Mouse (Mus musculus): ENCODE measurements around the gene Gpr27.
A peak's percentile ranks its signal among the peaks of the same experiment; 100 is the strongest.

Gene Gpr27

GRCm38 (mm10) chr6:99692206-99692915 is at the start of gene Gpr27:
Gene Gpr27, plus strand, starts transcription at chr6:99692679.
- DNase-seq = no peak

DNA sequence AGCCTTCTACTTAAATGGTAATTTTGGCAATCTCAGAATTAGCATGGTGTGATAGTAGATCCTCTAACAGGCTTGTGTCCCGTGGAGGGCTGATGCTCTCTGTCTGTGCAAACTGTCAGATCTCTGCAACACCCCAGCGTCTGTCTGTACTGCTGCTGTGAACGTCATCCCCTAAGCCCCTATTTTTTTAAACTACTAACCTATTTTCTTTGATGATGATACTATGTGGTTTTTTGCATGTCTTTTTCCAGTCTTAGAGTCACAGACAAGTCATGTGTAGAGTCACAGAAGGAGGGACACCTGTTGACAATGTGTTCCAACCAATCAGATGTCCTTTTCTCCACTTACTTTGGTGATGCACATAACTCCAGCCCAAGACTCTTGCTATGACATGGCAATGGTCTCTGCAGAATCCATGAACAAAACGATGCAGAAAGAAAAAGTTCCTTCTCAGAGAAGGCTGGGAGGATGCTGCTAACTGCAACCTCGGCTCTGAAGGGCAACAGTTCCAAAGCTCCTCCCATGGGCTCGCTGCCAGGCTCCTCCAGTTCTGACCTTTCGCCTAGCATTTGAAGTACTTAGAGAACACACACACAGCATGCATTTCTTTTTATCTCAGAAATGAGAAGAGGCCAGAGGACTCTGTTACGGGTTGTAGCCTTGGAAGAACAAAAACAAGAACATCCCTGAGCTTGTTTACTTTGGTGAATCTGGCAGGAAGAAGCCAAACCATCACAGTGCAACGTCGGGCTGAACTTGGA is 48.9 kb upstream of the Gpr27 start:
- DNase-seq = no peak

DNA sequence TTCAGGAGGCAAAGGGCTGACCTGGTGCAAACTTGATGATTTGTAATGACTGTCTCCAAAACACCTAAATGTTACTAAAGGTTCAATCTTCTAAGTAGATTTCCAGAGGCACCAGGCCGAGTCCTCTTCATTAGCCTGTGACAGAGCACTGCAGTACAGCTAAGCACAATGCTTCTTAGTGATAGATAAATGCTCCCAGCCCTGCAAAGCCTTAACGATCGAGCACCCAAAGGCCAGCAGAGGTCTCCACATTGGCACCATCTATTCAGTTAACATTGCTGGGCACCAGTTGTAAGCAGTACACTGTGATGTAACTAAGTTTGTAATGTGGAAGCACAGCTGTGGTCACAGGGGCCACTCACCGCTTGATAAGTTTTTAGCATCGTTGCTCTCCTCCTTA is 48.1 kb upstream of the Gpr27 start:
- no peak for DNase-seq

GRCm38 (mm10) chr6:99644876-99645275 is 47.6 kb upstream of the Gpr27 start:
- no peak for DNase-seq

DNA sequence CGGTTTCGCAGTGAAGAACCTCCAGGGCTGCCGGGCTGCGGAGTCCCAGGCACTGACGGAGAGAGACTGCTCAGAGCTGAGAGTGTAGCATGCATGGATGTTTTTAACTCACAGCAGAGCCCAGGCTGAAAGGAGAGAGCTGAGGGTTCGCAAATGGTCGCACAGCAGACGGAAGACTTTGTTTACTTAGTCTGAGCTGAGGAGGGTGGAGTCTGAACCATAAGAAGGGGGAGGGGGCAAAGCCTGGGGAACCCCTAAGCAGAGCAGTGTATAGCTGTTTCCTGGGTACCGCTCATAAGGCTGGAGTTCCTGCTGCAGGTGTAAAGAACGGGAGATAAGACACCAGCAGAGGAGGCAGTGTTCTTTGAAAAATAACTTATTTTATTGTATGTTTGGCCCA is 46.1 kb upstream of the Gpr27 start:
- DNase-seq = no peak

GRCm38 (mm10) chr6:99649307-99649706 is 43.2 kb upstream of the Gpr27 start:
- DNase-seq = no peak

- DNase-seq = no peak
Measured at GRCm38 (mm10) chr6:99652341-99652740, 40.1 kb upstream of the Gpr27 start.

GRCm38 (mm10) chr6:99654343-99654742 is 38.1 kb upstream of the Gpr27 start:
- DNase-seq = no peak

DNA sequence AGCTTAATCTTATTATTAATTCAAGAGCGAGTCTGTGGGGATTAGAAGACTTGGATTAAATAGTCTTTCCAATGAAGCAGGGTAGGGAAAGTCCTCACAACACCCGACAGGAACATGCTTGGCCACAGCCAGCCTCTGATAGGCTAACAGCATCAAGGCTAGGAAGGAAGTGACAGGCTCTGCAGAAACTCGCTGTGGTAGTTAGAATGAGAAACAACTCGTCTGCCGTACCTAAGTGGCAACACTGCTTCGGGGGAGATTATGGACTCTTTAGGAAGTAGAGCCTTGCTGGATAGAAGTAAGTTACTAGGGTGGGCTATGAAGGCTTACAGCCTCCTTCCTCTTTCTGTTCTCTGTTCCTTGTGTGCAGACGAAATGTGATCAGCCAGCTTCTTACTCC is 37.0 kb upstream of the Gpr27 start:
- peak in 1 of 2 experiments; percentile 17 for DNase-seq

DNA sequence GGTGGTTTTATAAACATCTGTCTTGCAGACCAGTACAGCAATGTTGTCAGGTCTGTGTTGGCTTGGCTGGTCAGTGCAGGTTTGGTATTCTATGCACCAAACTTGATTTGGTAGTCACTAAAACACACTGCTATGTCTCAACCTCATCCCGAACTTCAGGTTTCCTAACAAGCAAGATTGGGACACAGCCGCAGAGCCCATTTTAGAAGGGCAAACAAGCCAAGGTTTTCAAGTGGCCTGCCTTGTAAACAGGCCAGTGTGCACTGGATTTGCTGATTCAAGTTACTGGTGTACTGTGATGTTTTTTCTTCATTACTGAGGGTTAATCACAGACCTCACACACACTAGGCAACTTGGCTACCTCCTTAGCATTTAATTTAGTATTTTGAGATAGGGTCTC is 36.4 kb upstream of the Gpr27 start:
- DNase-seq = no peak

DNA sequence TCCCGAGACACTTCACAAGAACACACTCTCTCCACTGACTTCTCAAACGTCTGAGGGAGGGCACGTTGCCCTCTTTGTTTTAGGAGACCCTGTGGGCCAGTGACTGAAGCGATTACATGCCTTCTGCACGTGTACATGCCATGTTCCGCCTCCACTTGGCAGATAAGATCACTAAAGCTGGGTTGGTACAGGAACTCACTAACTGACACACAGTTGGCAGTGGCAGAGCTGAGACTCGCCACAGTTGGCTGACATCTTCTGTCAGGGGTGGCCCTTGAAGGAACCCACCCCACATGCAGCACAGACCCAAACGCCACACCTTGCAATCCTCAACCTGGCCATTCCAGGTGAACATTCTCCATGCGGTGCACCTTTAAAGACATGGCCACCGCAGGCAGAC is 33.9 kb upstream of the Gpr27 start:
- no peak for DNase-seq

DNA sequence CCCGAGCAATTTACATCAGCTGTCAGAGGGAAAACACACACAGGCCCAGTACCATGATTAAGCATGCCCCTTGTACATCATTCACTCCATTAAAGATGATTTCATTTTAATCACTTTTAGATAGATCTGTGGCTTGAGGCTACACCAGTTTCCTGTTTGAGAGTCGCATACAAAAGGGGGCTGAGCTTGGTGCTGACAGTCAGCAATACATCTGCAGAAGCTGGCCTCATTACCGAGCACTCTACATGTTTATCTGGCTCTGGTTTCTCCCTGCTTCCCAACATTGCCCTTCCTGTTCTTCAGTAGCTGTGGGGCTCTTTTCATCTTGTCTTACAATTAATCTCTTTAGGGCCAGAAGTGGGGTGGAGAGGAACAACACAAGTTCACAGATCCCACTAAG is 32.0 kb upstream of the Gpr27 start:
- no peak for DNase-seq

- no peak for DNase-seq
Measured at GRCm38 (mm10) chr6:99663232-99663631, 29.2 kb upstream of the Gpr27 start.

- DNase-seq = peak; percentile 35 to 37
Measured at GRCm38 (mm10) chr6:99665457-99666317, 26.8 kb upstream of the Gpr27 start.

DNA sequence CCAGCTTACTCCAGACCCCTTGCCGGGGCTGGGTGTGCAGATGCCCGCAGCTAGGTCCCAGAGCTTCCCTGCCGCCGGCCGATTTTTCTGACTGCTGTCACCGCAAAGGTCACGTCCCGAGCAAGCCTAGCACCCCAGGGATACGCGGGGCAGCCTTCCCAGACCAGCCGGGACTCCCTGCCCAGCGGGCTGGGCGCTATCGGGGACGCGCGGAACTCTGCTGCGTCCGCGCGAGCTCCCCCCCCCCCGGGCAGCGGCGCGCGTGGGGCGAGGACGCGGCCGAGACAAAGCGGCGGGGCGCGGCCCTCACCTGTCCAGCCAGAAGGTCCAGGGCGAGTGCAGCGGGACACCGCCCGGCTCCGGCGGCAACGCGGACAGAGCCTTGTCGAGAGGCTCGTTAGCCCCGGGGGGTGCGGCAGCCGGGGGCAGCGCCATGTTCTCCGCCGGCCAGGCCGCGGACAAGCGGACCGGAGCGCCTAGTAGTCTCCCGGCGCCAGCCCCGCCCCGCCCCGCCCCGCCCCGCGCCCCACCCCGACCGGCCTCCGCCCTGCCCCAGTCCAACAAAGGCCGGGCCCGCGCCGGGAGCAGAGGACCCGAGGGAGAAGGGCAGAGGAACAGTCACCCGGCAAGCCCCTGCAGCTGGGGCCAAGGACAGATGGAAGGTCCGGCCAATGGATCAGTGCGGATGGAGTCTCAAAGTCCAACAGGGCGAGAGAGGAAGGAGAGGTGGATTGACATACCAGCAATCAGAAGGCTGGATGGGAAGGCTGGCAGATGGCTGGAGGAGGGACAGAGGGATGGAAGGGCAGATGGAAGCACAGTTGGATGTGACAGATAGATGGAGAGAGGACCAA is 25.9 kb upstream of the Gpr27 start, which contains the start of the genes Eif4e3 and Gm20696:
TSS of gene Eif4e3 (minus strand) at position 454 of the 854 bp plus-strand sequence.
TSS of gene Gm20696 (minus strand) at position 480 of the 854 bp plus-strand sequence.
- peak; percentile 37 to 45 for DNase-seq

- DNase-seq = no peak
Measured at GRCm38 (mm10) chr6:99667290-99667689, 25.2 kb upstream of the Gpr27 start.

DNA sequence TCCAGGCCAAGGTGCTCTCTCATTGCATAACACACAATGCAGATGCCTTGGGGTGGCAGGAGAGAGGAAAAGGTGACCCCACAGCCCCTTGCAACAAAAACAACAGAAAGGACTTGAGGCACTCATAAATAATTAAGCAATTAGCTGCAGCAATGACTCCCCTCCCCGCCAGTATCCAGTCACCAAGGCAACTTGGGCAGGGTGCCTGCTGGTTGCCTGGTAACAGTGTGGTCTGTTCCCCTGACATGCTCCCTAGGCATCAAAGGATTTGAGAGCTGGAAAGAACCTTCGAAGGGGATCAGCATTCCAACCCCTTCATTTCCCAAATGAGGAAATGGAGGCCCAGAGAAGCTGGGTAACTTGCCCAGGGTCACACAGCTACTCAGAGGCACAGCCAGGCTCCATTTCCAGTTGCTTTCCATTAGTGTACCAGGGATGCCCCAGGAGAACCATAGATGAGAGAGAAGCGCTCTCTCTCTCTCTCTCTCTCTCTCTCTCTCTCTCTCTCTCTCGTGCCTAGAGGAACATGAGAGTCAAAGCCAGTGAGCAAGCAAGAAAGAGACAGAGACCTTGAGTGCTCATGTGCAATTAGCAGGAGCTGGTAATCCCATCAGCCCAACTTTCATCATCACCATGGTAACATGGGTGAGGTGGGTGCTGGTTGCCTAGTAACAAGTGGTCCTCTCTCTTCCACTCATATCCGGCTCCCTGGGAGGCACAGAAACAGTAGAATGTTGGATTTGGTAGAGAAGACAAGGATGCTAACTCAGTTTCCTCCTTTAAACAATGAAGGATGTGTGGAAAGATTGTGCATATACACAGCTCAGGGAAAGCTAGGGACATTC is 22.8 kb upstream of the Gpr27 start:
- no peak for DNase-seq

DNA sequence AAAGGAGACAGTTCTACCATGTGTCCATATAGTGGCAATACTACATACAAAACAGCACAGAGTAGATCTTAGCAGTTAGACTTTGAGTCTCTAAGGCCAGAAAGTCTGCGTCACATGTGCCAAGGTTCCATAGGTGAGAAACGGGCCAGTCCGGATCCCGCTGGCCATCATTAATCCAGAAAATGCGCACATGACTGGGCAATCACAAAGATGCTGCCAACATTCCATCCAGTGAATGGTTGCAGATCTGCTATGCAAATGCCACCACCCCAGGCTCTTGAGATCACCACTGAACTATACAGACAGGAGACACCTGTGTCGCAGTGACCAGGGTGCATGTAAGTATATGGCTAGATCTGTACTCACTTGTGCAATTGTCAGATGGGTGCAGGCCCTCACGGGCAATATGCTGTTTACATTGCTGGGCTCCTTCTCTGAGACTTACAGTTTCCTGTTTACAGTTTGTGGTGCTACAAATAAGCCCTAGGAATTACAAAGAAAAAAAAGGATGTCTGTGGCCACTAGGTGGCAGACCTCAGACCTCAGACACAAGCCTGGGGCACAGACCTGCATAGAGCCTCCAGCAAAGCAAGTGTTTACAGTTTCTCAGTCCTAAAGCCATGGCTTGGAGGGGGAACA is 21.9 kb upstream of the Gpr27 start:
- peak; percentile 64 to 66 for DNase-seq

GRCm38 (mm10) chr6:99671768-99672167 is 20.7 kb upstream of the Gpr27 start:
- no peak for DNase-seq

DNA sequence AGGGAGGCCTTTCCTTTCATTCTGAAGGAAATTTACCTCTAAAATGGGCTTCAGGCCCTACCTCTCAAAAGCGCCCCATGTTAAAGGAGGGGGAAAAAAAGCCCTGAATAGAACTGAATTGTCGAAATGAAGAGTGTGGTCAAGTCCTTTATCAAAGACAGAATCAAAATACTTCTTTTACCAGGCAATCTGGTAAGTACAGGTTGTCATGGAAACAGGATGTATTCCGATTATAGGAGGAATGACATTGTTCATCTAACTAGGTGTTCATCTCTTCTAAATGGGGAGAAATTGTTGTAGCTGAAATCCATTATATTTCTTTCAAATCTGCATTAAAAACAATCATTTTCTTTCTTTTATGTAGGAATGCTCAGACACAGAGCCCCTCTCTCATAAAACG is 18.0 kb upstream of the Gpr27 start:
- no peak for DNase-seq

DNA sequence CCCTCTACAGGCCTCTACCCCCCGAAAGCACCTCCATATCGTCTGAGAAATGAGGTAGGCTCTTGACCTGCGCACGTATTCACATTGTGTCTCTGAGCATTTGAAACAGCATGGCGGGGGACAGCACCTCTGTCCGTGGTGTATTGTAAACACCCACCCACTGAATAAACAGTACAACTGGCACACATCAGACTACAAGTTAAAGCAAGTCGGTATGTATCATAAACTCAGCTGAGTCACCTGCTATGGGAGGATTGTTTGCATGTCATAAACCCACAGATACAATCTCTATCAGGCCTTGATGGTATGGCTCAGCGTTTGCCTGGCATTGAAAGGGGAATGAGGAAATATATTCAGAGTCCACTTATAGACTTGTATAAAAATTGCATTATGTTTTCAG is 15.2 kb upstream of the Gpr27 start:
- no peak for DNase-seq
